Mouse (Mus musculus): ENCODE measurements around the gene Fam13a. TPM values are rescaled to one million over a fixed set of nuclear protein-coding genes. Genes with fewer than 3 reads are reported as not detected.

Gene Fam13a
- polyA plus RNA-seq, 1 experiment from 2014 or later: 13.5 TPM

GRCm38 (mm10) chr6:58988706-58989105 lies 35.6 kb downstream of the Fam13a start:
- H3K36me3 ChIP-seq (ENCODE audit: insufficient read depth, low read length): no peaks in the 10 kb centered on the region
- no peaks in the 10 kb centered on the region for H3K27me3 ChIP-seq (ENCODE audit: insufficient read depth, low read length)
- 80% methylated on average over 2 of the region's 2 CpGs for WGBS
- DNase-seq (ENCODE audit: low spot score) (no peak), ATAC-seq (replicated peaks; ENCODE audit: low FRiP score, low read depth) (no peak)
- peak overlapping the region; percentile 57 for H3K27ac ChIP-seq
- peaks cover 4% of the 10 kb centered on the region; the same call in 1 of the 2 replicates for H3K4me1 ChIP-seq (replicated peaks; ENCODE audit: insufficient read depth, low read length)
- no peak for TF ChIP-seq CTCF (IDR thresholded peaks at IDR 0.05; ENCODE audit: low read depth)
- H3K9me3 ChIP-seq (replicated peaks; ENCODE audit: low read length): no peaks in the 10 kb centered on the region
- H3K9ac ChIP-seq (ENCODE audit: low read depth, low read length): no peak overlapping the region
- H3K4me3 ChIP-seq (replicated peaks; ENCODE audit: low read depth, low read length): no peak overlapping the region
- no peak overlapping the region for H3K4me2 ChIP-seq (ENCODE audit: low read length)

GRCm38 (mm10) chr6:58987166-58987565 lies 37.2 kb downstream of the Fam13a start:
- no peaks in the 10 kb centered on the region for H3K36me3 ChIP-seq (ENCODE audit: insufficient read depth, low read length)
- H3K4me1 ChIP-seq (replicated peaks; ENCODE audit: insufficient read depth, low read length): peaks cover 4% of the 10 kb centered on the region; the same call in 1 of the 2 replicates
- no peak for ATAC-seq (replicated peaks; ENCODE audit: low FRiP score, low read depth)
- no peak overlapping the region for H3K4me3 ChIP-seq (replicated peaks; ENCODE audit: low read depth, low read length)
- H3K9me3 ChIP-seq (replicated peaks; ENCODE audit: low read length): no peaks in the 10 kb centered on the region
- H3K27ac ChIP-seq: no peak overlapping the region
- H3K27me3 ChIP-seq (ENCODE audit: insufficient read depth, low read length): no peaks in the 10 kb centered on the region
- H3K9ac ChIP-seq (ENCODE audit: low read depth, low read length): no peak overlapping the region
- no peak for DNase-seq (ENCODE audit: low spot score)
- 82% methylated on average over 5 of the region's 5 CpGs for WGBS
- H3K4me2 ChIP-seq (ENCODE audit: low read length): no peak overlapping the region
- no peak for TF ChIP-seq CTCF (IDR thresholded peaks at IDR 0.05; ENCODE audit: low read depth)

GRCm38 (mm10) chr6:58985186-58985585 lies 39.2 kb downstream of the Fam13a start:
- 89% methylated on average over 8 of the region's 8 CpGs for WGBS

GRCm38 (mm10) chr6:58975249-58975648 lies 49.1 kb downstream of the Fam13a start:
- no peaks in the 10 kb centered on the region for H3K27me3 ChIP-seq (ENCODE audit: insufficient read depth, low read length)
- no peaks in the 10 kb centered on the region for H3K36me3 ChIP-seq (ENCODE audit: insufficient read depth, low read length)
- TF ChIP-seq CTCF (IDR thresholded peaks at IDR 0.05; ENCODE audit: low read depth): no peak
- H3K4me1 ChIP-seq (replicated peaks; ENCODE audit: insufficient read depth, low read length): no peaks in the 10 kb centered on the region
- ATAC-seq (replicated peaks; ENCODE audit: low FRiP score, low read depth): no peak
- 53% methylated on average over 2 of the region's 2 CpGs for WGBS
- H3K9ac ChIP-seq (ENCODE audit: low read depth, low read length): no peak overlapping the region
- H3K4me2 ChIP-seq (ENCODE audit: low read length): no peak overlapping the region
- H3K4me3 ChIP-seq (replicated peaks; ENCODE audit: low read depth, low read length): no peak overlapping the region
- H3K9me3 ChIP-seq (replicated peaks; ENCODE audit: low read length): no peaks in the 10 kb centered on the region
- DNase-seq (ENCODE audit: low spot score): no peak
- no peak overlapping the region for H3K27ac ChIP-seq

More at GRCm38 (mm10) chr6:58985186-58985585, 39.2 kb downstream of the Fam13a start:
- H3K27me3 ChIP-seq (ENCODE audit: insufficient read depth, low read length): no peaks in the 10 kb centered on the region
- H3K36me3 ChIP-seq (ENCODE audit: insufficient read depth, low read length): no peaks in the 10 kb centered on the region
- DNase-seq (ENCODE audit: low spot score) (no peak), ATAC-seq (replicated peaks; ENCODE audit: low FRiP score, low read depth) (no peak)
- no peak overlapping the region for H3K27ac ChIP-seq
- peaks cover 4% of the 10 kb centered on the region; the same call in 1 of the 2 replicates for H3K4me1 ChIP-seq (replicated peaks; ENCODE audit: insufficient read depth, low read length)
- no peak overlapping the region for H3K9ac ChIP-seq (ENCODE audit: low read depth, low read length)
- no peaks in the 10 kb centered on the region for H3K9me3 ChIP-seq (replicated peaks; ENCODE audit: low read length)
- H3K4me3 ChIP-seq (replicated peaks; ENCODE audit: low read depth, low read length): no peak overlapping the region
- peak; percentile 22; the same call in 1 of the 2 replicates for TF ChIP-seq CTCF (IDR thresholded peaks at IDR 0.05; ENCODE audit: low read depth)
- H3K4me2 ChIP-seq (ENCODE audit: low read length): no peak overlapping the region

- no peak for ATAC-seq (replicated peaks; ENCODE audit: low FRiP score, low read depth)
- Histone ChIP-seq H3K9me3 (replicated peaks; ENCODE audit: low read length) (no peaks in the 10 kb centered on the region), H3K9ac (ENCODE audit: low read depth, low read length) (no peak overlapping the region), H3K4me2 (ENCODE audit: low read length) (no peak overlapping the region), H3K4me1 (replicated peaks; ENCODE audit: insufficient read depth, low read length) (no peaks in the 10 kb centered on the region), H3K36me3 (ENCODE audit: insufficient read depth, low read length) (no peaks in the 10 kb centered on the region), H3K4me3 (replicated peaks; ENCODE audit: low read depth, low read length) (no peak overlapping the region), H3K27ac (no peak overlapping the region), H3K27me3 (ENCODE audit: insufficient read depth, low read length) (no peaks in the 10 kb centered on the region)
- DNase-seq (ENCODE audit: low spot score): no peak
- 51% methylated on average over 2 of the region's 2 CpGs for WGBS
- TF ChIP-seq CTCF (IDR thresholded peaks at IDR 0.05; ENCODE audit: low read depth): no peak
Observed at GRCm38 (mm10) chr6:58974428-58974827, 49.9 kb downstream of the Fam13a start.

- H3K9me3 ChIP-seq (replicated peaks; ENCODE audit: low read length): no peaks in the 10 kb centered on the region
- no peak for ATAC-seq (replicated peaks; ENCODE audit: low FRiP score, low read depth)
- 90% methylated on average over 1 of the region's 1 CpGs for WGBS
- TF ChIP-seq CTCF (IDR thresholded peaks at IDR 0.05; ENCODE audit: low read depth): no peak
- no peaks in the 10 kb centered on the region for H3K4me1 ChIP-seq (replicated peaks; ENCODE audit: insufficient read depth, low read length)
- no peak overlapping the region for H3K9ac ChIP-seq (ENCODE audit: low read depth, low read length)
- H3K27me3 ChIP-seq (ENCODE audit: insufficient read depth, low read length): no peaks in the 10 kb centered on the region
- no peak overlapping the region for H3K27ac ChIP-seq
- H3K36me3 ChIP-seq (ENCODE audit: insufficient read depth, low read length): no peaks in the 10 kb centered on the region
- H3K4me3 ChIP-seq (replicated peaks; ENCODE audit: low read depth, low read length): no peak overlapping the region
- DNase-seq (ENCODE audit: low spot score): no peak
- H3K4me2 ChIP-seq (ENCODE audit: low read length): no peak overlapping the region
Observed at GRCm38 (mm10) chr6:58972873-58973272, 51.5 kb downstream of the Fam13a start.

- Histone ChIP-seq H3K9me3 (replicated peaks; ENCODE audit: low read length) (no peaks in the 10 kb centered on the region), H3K27ac (no peak overlapping the region), H3K4me1 (replicated peaks; ENCODE audit: insufficient read depth, low read length) (no peaks in the 10 kb centered on the region), H3K27me3 (ENCODE audit: insufficient read depth, low read length) (no peaks in the 10 kb centered on the region), H3K4me2 (ENCODE audit: low read length) (no peak overlapping the region), H3K4me3 (replicated peaks; ENCODE audit: low read depth, low read length) (no peak overlapping the region), H3K9ac (ENCODE audit: low read depth, low read length) (no peak overlapping the region), H3K36me3 (ENCODE audit: insufficient read depth, low read length) (no peaks in the 10 kb centered on the region)
- TF ChIP-seq CTCF (IDR thresholded peaks at IDR 0.05; ENCODE audit: low read depth): no peak
- ATAC-seq (replicated peaks; ENCODE audit: low FRiP score, low read depth): no peak
- peak; percentile 25 for DNase-seq (ENCODE audit: low spot score)
- WGBS: 31% methylated on average over 3 of the region's 3 CpGs
Observed at GRCm38 (mm10) chr6:58968272-58968671, 56.1 kb downstream of the Fam13a start.

All from kidney, postnatal 0 days (tissue).